Mouse (Mus musculus) cerebellum, postnatal 25 days (tissue): ENCODE results near the gene Celsr1.

Source experiments
- DNase-seq, 2 experiments: peaks; one replicate each; pipeline ENCODE4 v3.0.0; 2021; ENCODE audit warnings: mixed read lengths in 2 of 2

Gene Celsr1

GRCm38 (mm10) chr15:86034021-86034523, 495 bp upstream of the Celsr1 start:
- DNase-seq = peak in 1 of 2 experiments; percentile 23

GRCm38 (mm10) chr15:86032811-86033190, 776 bp downstream of the Celsr1 start:
- DNase-seq = peak in 1 of 2 experiments; percentile 47

- no peak for DNase-seq
Observed at GRCm38 (mm10) chr15:86029981-86030380, 3.6 kb downstream of the Celsr1 start.

GRCm38 (mm10) chr15:86027871-86028270, 5.7 kb downstream of the Celsr1 start:
- DNase-seq = no peak

- no peak for DNase-seq
Observed at GRCm38 (mm10) chr15:86021971-86022370, 11.6 kb downstream of the Celsr1 start.

- no peak for DNase-seq
Observed at GRCm38 (mm10) chr15:86021301-86021700, 12.3 kb downstream of the Celsr1 start.

GRCm38 (mm10) chr15:86020008-86020407, 13.6 kb downstream of the Celsr1 start:
- DNase-seq = no peak

GRCm38 (mm10) chr15:86018753-86019512, 14.6 kb downstream of the Celsr1 start:
- DNase-seq = no peak

- DNase-seq = no peak
Observed at GRCm38 (mm10) chr15:86017336-86017735, 16.2 kb downstream of the Celsr1 start.

- no peak for DNase-seq
Observed at GRCm38 (mm10) chr15:86015860-86016541, 17.6 kb downstream of the Celsr1 start.

- DNase-seq = no peak
Observed at GRCm38 (mm10) chr15:86015026-86015425, 18.6 kb downstream of the Celsr1 start.

- no peak for DNase-seq
Observed at GRCm38 (mm10) chr15:86013656-86014055, 19.9 kb downstream of the Celsr1 start.

- no peak for DNase-seq
Observed at GRCm38 (mm10) chr15:86013130-86013529, 20.4 kb downstream of the Celsr1 start.

GRCm38 (mm10) chr15:86007690-86008121, 25.9 kb downstream of the Celsr1 start:
- no peak for DNase-seq

- peak; percentile 79 to 89 for DNase-seq
Observed at GRCm38 (mm10) chr15:86005691-86006525, 27.7 kb downstream of the Celsr1 start.

- no peak for DNase-seq
Observed at GRCm38 (mm10) chr15:86004048-86004447, 29.5 kb downstream of the Celsr1 start.

GRCm38 (mm10) chr15:86000706-86001292, 32.8 kb downstream of the Celsr1 start:
- peak; percentile 37 to 57 for DNase-seq

- DNase-seq = no peak
Observed at GRCm38 (mm10) chr15:85998525-85999230, 34.9 kb downstream of the Celsr1 start.

GRCm38 (mm10) chr15:85996031-85996765, 37.4 kb downstream of the Celsr1 start:
- peak in 1 of 2 experiments; percentile 32 for DNase-seq

- DNase-seq = peak in 1 of 2 experiments; percentile 33
Observed at GRCm38 (mm10) chr15:85994906-85995608, 38.5 kb downstream of the Celsr1 start.
